Mouse (Mus musculus) common myeloid progenitor, adult 5-6 weeks (primary cell): ENCODE results near the gene Eci3. TPM values are rescaled to one million over a fixed set of nuclear protein-coding genes. Genes with fewer than 3 reads are reported as not detected.
"Not testable (repeated sequence)": the region's sequence is repeated elsewhere in the genome, so short reads cannot be mapped to it uniquely, and the experiment has no call there.

Experiments
- ATAC-seq: replicated peaks from 2 replicates; pipeline ENCODE4 v1.8.0; 2016; ENCODE audit warnings: low read depth, mild to moderate bottlenecking, moderate TSS enrichment, inconsistent platforms; ENCODE audit not compliant: poor library complexity, severe bottlenecking
- total RNA-seq: library from RNA; stranded (forward); fragments of 200-1000, 187-1606 nt; gene quantifications from 2 replicates; pipeline ENCODE4 v1.2.3, GENCODE M21; 2017

Eci3 gene
- total RNA-seq, result not detected in 2 replicates

GRCm38 (mm10) chr13:34963511-34964397, at the start of gene Eci3:
Gene Eci3 (minus strand): TSS chr13:34963810.
- peak; percentile 69 for ATAC-seq

GRCm38 (mm10) chr13:34995925-34996324, 32.3 kb upstream of the Eci3 start:
- ATAC-seq, result no peak

GRCm38 (mm10) chr13:34993983-34994811, 30.6 kb upstream of the Eci3 start:
- ATAC-seq, result peak; percentile 93

- ATAC-seq, result peak; percentile 30
Observed at GRCm38 (mm10) chr13:34993595-34993982, 30.0 kb upstream of the Eci3 start.

GRCm38 (mm10) chr13:34993085-34993484, 29.5 kb upstream of the Eci3 start:
- no peak for ATAC-seq

- ATAC-seq, result no peak
Observed at GRCm38 (mm10) chr13:34991581-34992273, 28.1 kb upstream of the Eci3 start.

- ATAC-seq, result peak; percentile 93
Observed at GRCm38 (mm10) chr13:34983479-34983878, 19.9 kb upstream of the Eci3 start.

- ATAC-seq, result not testable (repeated sequence)
Observed at GRCm38 (mm10) chr13:34978635-34979034, 15.0 kb upstream of the Eci3 start.

GRCm38 (mm10) chr13:34977410-34977809, 13.8 kb upstream of the Eci3 start:
- no peak for ATAC-seq

- no peak for ATAC-seq
Observed at GRCm38 (mm10) chr13:34976116-34976515, 12.5 kb upstream of the Eci3 start.

GRCm38 (mm10) chr13:34973770-34974169, 10.2 kb upstream of the Eci3 start:
- peak; percentile 63 for ATAC-seq

GRCm38 (mm10) chr13:34973149-34973548, 9.5 kb upstream of the Eci3 start:
- ATAC-seq, result peak; percentile 84

- ATAC-seq, result not testable (repeated sequence)
Observed at GRCm38 (mm10) chr13:34972456-34972855, 8.8 kb upstream of the Eci3 start.

- peak; percentile 45; the same call in 1 of the 2 replicates for ATAC-seq
Observed at GRCm38 (mm10) chr13:34965647-34966046, 2.0 kb upstream of the Eci3 start.

GRCm38 (mm10) chr13:34964866-34965265, 1.3 kb upstream of the Eci3 start:
- no peak for ATAC-seq

- peak; percentile 29; the same call in 1 of the 2 replicates for ATAC-seq
Observed at GRCm38 (mm10) chr13:34964419-34964818, 809 bp upstream of the Eci3 start.

- ATAC-seq, result no peak
Observed at GRCm38 (mm10) chr13:34960996-34961770, 2.4 kb downstream of the Eci3 start.

- ATAC-seq, result not testable (repeated sequence)
Observed at GRCm38 (mm10) chr13:34958158-34958557, 5.5 kb downstream of the Eci3 start.

GRCm38 (mm10) chr13:34956901-34957300, 6.7 kb downstream of the Eci3 start:
- ATAC-seq, result no peak
